Mouse (Mus musculus) heart, embryonic 12.5 days (tissue): ENCODE measurements around the gene Sgce. TPM values are rescaled to one million over a fixed set of nuclear protein-coding genes. Genes with fewer than 3 reads are reported as not detected.
"Not testable (repeated sequence)": the region's sequence is repeated elsewhere in the genome, so short reads cannot be mapped to it uniquely, and the experiment has no call there.

Experiments
- ATAC-seq: fragments of 200-750 bp; cut with Nextera tagmentation; 2 replicates; pipeline ENCODE4 v1.8.0; 2017; ENCODE audit warnings: moderate TSS enrichment, moderate library complexity; ENCODE audit not compliant: insufficient number of reproducible peaks, low FRiP score
- H3K27ac ChIP-seq: fragments of 300-500 bp; sonication (generic); 2 replicates; pipeline ENCODE4 v1.5.1; 2016; ENCODE audit warnings: mild to moderate bottlenecking, moderate library complexity; ENCODE audit not compliant: poor library complexity, severe bottlenecking
- H3K27me3 ChIP-seq: fragments of 300-500 bp; sonication (generic); replicated peaks from 2 replicates; pipeline ENCODE4 v1.6.1; 2016; ENCODE audit warnings: mild to moderate bottlenecking, moderate library complexity
- H3K36me3 ChIP-seq: fragments of 300-500 bp; sonication (generic); 2 replicates; pipeline ENCODE4 v1.6.1; 2016; ENCODE audit warnings: mild to moderate bottlenecking, moderate library complexity
- H3K4me1 ChIP-seq: fragments of 300-500 bp; sonication (generic); replicated peaks from 2 replicates; pipeline ENCODE4 v1.6.1; 2016; ENCODE audit warnings: mild to moderate bottlenecking
- H3K4me2 ChIP-seq: fragments of 300-500 bp; sonication (generic); 2 replicates; pipeline ENCODE4 v1.6.1; 2016; ENCODE audit warnings: mild to moderate bottlenecking, moderate library complexity
- H3K4me3 ChIP-seq: fragments of 300-500 bp; sonication (generic); 2 replicates; pipeline ENCODE4 v1.5.1; 2016; ENCODE audit warnings: mild to moderate bottlenecking
- H3K9ac ChIP-seq: fragments of 300-500 bp; sonication (generic); 2 replicates; pipeline ENCODE4 v1.6.1; 2016; ENCODE audit warnings: mild to moderate bottlenecking, moderate library complexity
- H3K9me3 ChIP-seq: fragments of 300-500 bp; sonication (generic); replicated peaks from 2 replicates; pipeline ENCODE4 v1.6.1; 2016; ENCODE audit warnings: mild to moderate bottlenecking, moderate library complexity
- WGBS: fragments of 180-500 bp; shearing (Covaris S2); methylation state at CpG from one replicate; pipeline ENCODE4 v1.1.7; 2016; 5-methylcytosine and 5-hydroxymethylcytosine counted together
- polyA plus RNA-seq: library from polyadenylated mRNA; unstranded; fragments of >200 nt; fragmentation: Nextera tagmentation; extraction: Ambion mirVana; gene quantifications from 2 replicates; pipeline ENCODE4 v1.2.1, GENCODE M21; 2016

Gene Sgce
- polyA plus RNA-seq, 1 experiment from 2014 or later, result 60.6 TPM

DNA sequence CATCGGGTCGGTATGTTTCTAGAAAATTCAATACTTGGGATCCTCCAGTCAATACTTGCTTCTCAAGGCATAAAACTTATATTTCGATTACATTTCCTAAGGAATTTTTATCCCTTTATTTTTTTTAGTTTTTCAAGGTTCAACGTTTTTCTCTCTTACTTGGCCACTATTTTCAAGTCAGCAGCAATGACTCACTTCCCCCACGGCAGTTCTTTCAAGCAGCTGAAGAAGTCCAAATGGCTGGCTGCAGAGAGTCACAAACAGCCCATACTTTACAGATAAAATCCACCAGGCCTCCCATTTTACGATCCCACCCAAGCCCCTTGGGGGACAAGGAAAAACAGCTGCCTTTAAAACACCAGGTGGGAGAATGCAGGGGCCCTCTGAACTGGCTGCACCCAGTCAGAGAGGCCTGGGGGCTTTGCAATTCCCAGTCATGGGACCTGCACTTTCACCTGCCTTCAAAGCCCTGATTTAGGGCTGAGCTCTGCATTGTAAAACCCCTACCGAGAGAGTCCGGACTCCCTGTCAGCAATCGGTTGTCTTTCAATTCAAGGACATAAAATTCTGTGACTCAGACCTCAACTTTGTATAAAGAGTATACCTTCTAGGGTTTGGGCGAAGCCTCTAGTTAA is 62.2 kb downstream of the Sgce start:
- Histone ChIP-seq H3K9me3 (no peaks in the 10 kb centered on the region), H3K9ac (no peak overlapping the region), H3K4me2 (no peak overlapping the region), H3K27ac (no peak overlapping the region), H3K4me1 (no peaks in the 10 kb centered on the region), H3K4me3 (no peak overlapping the region), H3K36me3 (peaks cover 7% of the 10 kb centered on the region), H3K27me3 (no peaks in the 10 kb centered on the region)
- 58% methylated on average over 10 of the region's 10 CpGs for WGBS
- ATAC-seq, result no peak

GRCm38 (mm10) chr6:4680576-4680975 is 66.4 kb downstream of the Sgce start:
- Histone ChIP-seq H3K4me3 (no peak overlapping the region), H3K27ac (no peak overlapping the region), H3K27me3 (no peaks in the 10 kb centered on the region), H3K4me1 (no peaks in the 10 kb centered on the region), H3K4me2 (no peak overlapping the region), H3K9ac (no peak overlapping the region), H3K9me3 (no peaks in the 10 kb centered on the region), H3K36me3 (peaks cover 3% of the 10 kb centered on the region; the same call in 1 of the 2 replicates)
- 80% methylated on average over 4 of the region's 4 CpGs for WGBS
- no peak for ATAC-seq

DNA sequence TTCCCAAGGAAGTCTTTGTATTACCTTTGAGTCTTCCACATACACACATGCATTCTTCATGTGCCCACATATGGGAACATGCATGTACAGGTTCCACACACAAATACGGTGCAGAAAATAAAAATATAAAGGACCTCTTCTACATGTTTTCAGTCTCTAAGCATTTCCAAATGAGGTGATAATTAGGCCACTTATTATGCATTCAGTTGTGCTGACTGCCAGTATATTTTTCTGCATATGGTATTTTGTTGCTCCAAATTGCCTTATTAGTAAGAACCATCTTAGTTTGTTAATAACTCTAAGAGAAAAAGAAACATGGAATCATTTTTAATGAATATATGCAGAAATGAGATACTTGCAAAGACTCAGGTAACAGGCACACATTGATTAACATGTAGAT is 67.0 kb downstream of the Sgce start:
- no peak overlapping the region for H3K4me3 ChIP-seq
- H3K9me3 ChIP-seq, result no peaks in the 10 kb centered on the region
- 85% methylated on average over 1 of the region's 1 CpGs for WGBS
- no peaks in the 10 kb centered on the region for H3K4me1 ChIP-seq
- ATAC-seq, result no peak
- peaks cover 3% of the 10 kb centered on the region; the same call in 1 of the 2 replicates for H3K36me3 ChIP-seq
- no peak overlapping the region for H3K27ac ChIP-seq
- H3K4me2 ChIP-seq, result no peak overlapping the region
- no peak overlapping the region for H3K9ac ChIP-seq
- no peaks in the 10 kb centered on the region for H3K27me3 ChIP-seq

DNA sequence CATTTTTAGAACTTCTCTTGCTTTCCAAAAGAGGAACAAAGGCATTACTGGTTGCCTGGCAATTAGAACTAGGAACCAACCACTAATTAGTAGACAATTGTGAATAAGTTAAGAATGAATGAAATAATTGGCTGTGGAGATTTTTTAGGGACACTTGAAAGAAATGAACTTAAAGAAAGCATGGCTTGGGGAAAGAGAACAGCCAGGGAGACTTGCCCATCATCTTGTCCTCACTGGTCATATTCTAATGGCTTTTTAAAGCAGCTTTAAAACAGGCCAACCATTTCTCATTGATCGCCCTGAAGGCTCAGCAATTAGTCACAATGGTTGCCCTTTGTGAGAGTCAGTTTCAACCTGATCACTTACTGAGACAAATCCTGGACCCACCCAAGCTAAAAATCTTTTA is 69.6 kb downstream of the Sgce start:
- Histone ChIP-seq H3K27me3 (no peaks in the 10 kb centered on the region), H3K9ac (no peak overlapping the region), H3K4me1 (no peaks in the 10 kb centered on the region), H3K36me3 (peaks cover 3% of the 10 kb centered on the region; the same call in 1 of the 2 replicates), H3K27ac (no peak overlapping the region), H3K4me3 (no peak overlapping the region), H3K9me3 (no peaks in the 10 kb centered on the region), H3K4me2 (no peak overlapping the region)
- 78% methylated on average over 1 of the region's 1 CpGs for whole genome bisulfite sequencing
- no peak for ATAC-seq

DNA sequence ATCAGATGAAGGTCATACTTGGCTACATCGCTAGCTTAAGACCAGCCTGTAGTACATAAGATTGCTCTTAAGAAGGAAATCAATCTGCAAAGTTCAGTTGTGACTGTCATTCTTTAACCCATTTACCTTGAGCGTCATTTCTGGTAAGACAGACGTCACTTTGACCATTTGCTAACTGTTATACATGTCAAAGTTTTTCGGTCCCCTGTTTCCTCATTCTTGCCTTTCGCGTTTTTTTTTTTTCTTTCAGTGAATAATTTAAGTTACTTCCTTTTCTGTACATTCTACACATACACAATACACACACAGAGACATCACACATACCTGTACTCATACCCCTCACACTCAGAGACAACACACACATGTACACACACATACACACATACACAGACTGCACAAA is 81.9 kb downstream of the Sgce start:
- no peak overlapping the region for H3K9ac ChIP-seq
- WGBS, result 82% methylated on average over 6 of the region's 6 CpGs
- H3K4me2 ChIP-seq, result no peak overlapping the region
- H3K36me3 ChIP-seq, result no peaks in the 10 kb centered on the region
- H3K4me3 ChIP-seq, result no peak overlapping the region
- 0 out of 2 replicates have a peak, but pooled peaks cover 2% of the 10 kb centered on the region for H3K4me1 ChIP-seq
- ATAC-seq, result no peak
- H3K9me3 ChIP-seq, result no peaks in the 10 kb centered on the region
- H3K27me3 ChIP-seq, result no peaks in the 10 kb centered on the region
- H3K27ac ChIP-seq, result no peak overlapping the region

- Histone ChIP-seq H3K4me1 (0 out of 2 replicates have a peak, but pooled peaks cover 2% of the 10 kb centered on the region), H3K27ac (no peak overlapping the region), H3K9me3 (no peaks in the 10 kb centered on the region), H3K4me2 (no peak overlapping the region), H3K27me3 (no peaks in the 10 kb centered on the region), H3K9ac (no peak overlapping the region), H3K36me3 (no peaks in the 10 kb centered on the region), H3K4me3 (no peak overlapping the region)
- no peak for ATAC-seq
- 33% methylated on average over 2 of the region's 2 CpGs for WGBS
Observed at GRCm38 (mm10) chr6:4664313-4664712, 82.7 kb downstream of the Sgce start.

- Histone ChIP-seq H3K9ac (no peak overlapping the region), H3K27ac (no peak overlapping the region), H3K4me2 (no peak overlapping the region), H3K36me3 (no peaks in the 10 kb centered on the region), H3K4me3 (no peak overlapping the region), H3K9me3 (no peaks in the 10 kb centered on the region), H3K27me3 (no peaks in the 10 kb centered on the region), H3K4me1 (0 out of 2 replicates have a peak, but pooled peaks cover 2% of the 10 kb centered on the region)
- 44% methylated on average over 2 of the region's 2 CpGs for WGBS
- no peak for ATAC-seq
Observed at GRCm38 (mm10) chr6:4663516-4663915, 83.5 kb downstream of the Sgce start.

DNA sequence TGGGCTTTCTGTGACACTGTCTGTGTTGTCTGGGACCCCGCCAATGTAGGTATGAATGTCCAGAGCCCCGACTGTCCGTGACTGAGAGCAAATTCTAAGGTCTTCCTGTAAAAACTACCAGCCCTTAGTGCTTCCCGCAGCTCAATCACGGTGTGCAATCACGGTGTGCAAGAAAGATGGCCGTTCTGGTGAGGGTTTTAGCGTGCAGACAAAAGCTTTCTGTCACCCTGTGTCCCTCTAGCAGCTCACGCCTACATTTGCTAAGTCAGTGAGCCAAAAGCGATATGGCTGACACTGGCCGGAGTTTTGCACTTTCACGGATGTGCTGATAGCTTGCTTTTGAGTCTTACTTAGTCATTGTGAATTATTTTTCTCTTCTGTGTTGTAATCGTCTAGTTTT is 88.1 kb downstream of the Sgce start:
- 77% methylated on average over 13 of the region's 13 CpGs for WGBS
- Histone ChIP-seq H3K4me1 (no peaks in the 10 kb centered on the region), H3K27me3 (no peaks in the 10 kb centered on the region), H3K9ac (no peak overlapping the region), H3K27ac (no peak overlapping the region), H3K9me3 (no peaks in the 10 kb centered on the region), H3K4me3 (no peak overlapping the region), H3K36me3 (no peaks in the 10 kb centered on the region), H3K4me2 (no peak overlapping the region)
- no peak for ATAC-seq

GRCm38 (mm10) chr6:4655924-4656323 is 91.1 kb downstream of the Sgce start:
- Histone ChIP-seq H3K27me3 (no peaks in the 10 kb centered on the region), H3K4me1 (no peaks in the 10 kb centered on the region), H3K4me3 (no peak overlapping the region), H3K4me2 (no peak overlapping the region), H3K9ac (no peak overlapping the region), H3K27ac (no peak overlapping the region), H3K36me3 (no peaks in the 10 kb centered on the region), H3K9me3 (0 out of 2 replicates have a peak, but pooled peaks cover 4% of the 10 kb centered on the region)
- 91% methylated on average over 4 of the region's 4 CpGs for WGBS
- no peak for ATAC-seq

- Histone ChIP-seq H3K9me3 (0 out of 2 replicates have a peak, but pooled peaks cover 4% of the 10 kb centered on the region), H3K27me3 (no peaks in the 10 kb centered on the region), H3K4me3 (no peak overlapping the region), H3K4me1 (no peaks in the 10 kb centered on the region), H3K36me3 (no peaks in the 10 kb centered on the region), H3K4me2 (no peak overlapping the region), H3K9ac (no peak overlapping the region), H3K27ac (no peak overlapping the region)
- no peak for ATAC-seq
- WGBS, result 22% methylated on average over 5 of the region's 5 CpGs
Observed at GRCm38 (mm10) chr6:4655466-4655865, 91.5 kb downstream of the Sgce start.

GRCm38 (mm10) chr6:4653741-4654140 is 93.3 kb downstream of the Sgce start:
- 86% methylated on average over 12 of the region's 12 CpGs for WGBS
- ATAC-seq, H3K36me3 ChIP-seq, H3K4me2 ChIP-seq, H3K9ac ChIP-seq, H3K4me1 ChIP-seq, H3K9me3 ChIP-seq, H3K4me3 ChIP-seq, H3K27ac ChIP-seq, H3K27me3 ChIP-seq: not testable (repeated sequence)

GRCm38 (mm10) chr6:4652596-4653134 is 94.3 kb downstream of the Sgce start:
- 74% methylated on average over 8 of the region's 8 CpGs for WGBS
- no peaks in the 10 kb centered on the region for H3K27me3 ChIP-seq
- ATAC-seq, result no peak
- H3K4me1 ChIP-seq, result no peaks in the 10 kb centered on the region
- no peaks in the 10 kb centered on the region for H3K36me3 ChIP-seq
- no peak overlapping the region for H3K27ac ChIP-seq
- no peak overlapping the region for H3K4me3 ChIP-seq
- no peak overlapping the region for H3K9ac ChIP-seq
- H3K4me2 ChIP-seq, result no peak overlapping the region
- H3K9me3 ChIP-seq, result 0 out of 2 replicates have a peak, but pooled peaks cover 4% of the 10 kb centered on the region
